Mouse (Mus musculus): ENCODE measurements around the gene Luc7l3.

- TF ChIP-seq POLR2A (IDR thresholded peaks at IDR 0.05; ENCODE audit: control insufficient read depth, extremely low read depth, insufficient read depth, low read length, poor library complexity): no peak
- no peak for TF ChIP-seq CTCF (IDR thresholded peaks at IDR 0.05; ENCODE audit: borderline replicate concordance, control insufficient read depth, extremely low read depth, insufficient read depth, low read length, poor library complexity)
Observed at GRCm38 (mm10) chr11:94274206-94274867, 47.5 kb downstream of the Luc7l3 start.
